Mouse (Mus musculus) lung, adult 2 months (tissue): Measurements from ENCODE around the gene Azin2.

Source experiments
- CTCF ChIP-seq: fragments of 200-500 bp; IDR thresholded peaks from 2 replicates; pipeline ENCODE4 v1.5.1; 2011; ENCODE audit warnings: mild to moderate bottlenecking, low read length, control low read depth; ENCODE audit not compliant: insufficient read depth
- POLR2A ChIP-seq: fragments of 200-500 bp; IDR thresholded peaks from 2 replicates; pipeline ENCODE4 v1.6.1; 2011; ENCODE audit warnings: low read depth, mild to moderate bottlenecking, control low read depth, low read length, borderline replicate concordance; ENCODE audit errors: extremely low read depth

GRCm38 (mm10) chr4:128884711-128885095 lies 77.5 kb downstream of the Azin2 start:
- no peak for TF ChIP-seq CTCF
- no peak for TF ChIP-seq POLR2A
